Mouse (Mus musculus): ENCODE data around the gene Cct4.

Cct4 gene

DNA sequence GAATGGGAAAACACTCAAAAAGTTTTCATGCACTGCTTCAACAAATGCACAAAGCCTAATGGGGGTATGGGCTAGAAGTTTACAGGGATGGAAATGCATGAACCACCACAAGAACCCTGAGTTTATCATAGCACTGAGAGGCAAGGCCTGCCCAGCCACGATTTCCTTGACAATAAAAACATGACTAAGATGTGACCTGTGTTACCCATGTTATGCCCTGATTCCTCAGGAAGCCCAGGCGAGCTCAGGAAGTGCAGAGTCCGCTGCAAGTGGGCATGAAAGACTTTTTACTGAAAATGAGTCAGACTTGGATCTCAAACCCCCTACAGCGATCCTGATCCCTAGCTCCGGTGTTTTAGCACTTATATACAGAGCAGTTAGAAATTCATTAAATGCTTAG is 56.9 kb downstream of the Cct4 start:
- no peak for DNase-seq (ENCODE audit: low spot score)

- no peak for DNase-seq (ENCODE audit: low spot score)
Measured at GRCm38 (mm10) chr11:23047663-23048582, 57.6 kb downstream of the Cct4 start.

DNA sequence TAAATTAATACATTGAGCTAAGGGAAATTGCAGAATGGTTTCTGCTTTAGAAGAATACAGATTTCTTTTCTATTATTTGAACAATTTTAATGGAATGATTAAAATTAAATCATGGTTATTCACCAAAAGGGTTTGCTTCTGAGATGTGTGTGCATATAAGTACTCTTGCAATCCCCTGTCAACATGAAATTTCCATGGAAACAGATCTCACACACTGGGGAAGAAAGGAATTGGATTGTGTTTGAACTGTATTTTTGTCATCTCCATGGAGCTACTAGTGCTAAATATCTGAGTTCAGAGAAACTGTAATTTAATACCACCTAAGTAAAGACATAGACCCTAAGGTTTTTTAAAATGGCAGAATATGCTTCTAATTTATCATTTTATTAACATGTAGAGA is 59.3 kb downstream of the Cct4 start:
- no peak for DNase-seq (ENCODE audit: low spot score)

DNA sequence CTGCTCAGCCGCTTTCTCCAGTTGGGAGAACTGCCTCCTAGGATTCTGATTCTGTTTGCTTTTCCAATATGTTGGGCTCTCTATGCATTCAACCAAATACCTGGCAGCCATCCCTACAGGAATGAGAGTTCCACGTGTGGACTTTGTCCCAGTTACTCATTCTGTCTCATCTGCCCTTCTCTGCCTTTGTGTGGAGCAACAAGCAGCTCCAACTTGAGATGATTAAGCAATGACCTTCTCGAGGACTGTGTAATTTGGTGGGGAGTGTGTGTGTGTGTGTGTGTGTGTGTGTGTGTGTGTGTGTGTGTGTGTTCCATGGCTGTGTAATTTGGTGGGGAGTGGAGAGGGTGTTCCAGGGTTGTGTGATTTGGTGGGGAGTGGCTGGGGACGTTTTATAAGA is 62.0 kb downstream of the Cct4 start:
- DNase-seq (ENCODE audit: low spot score): no peak

Measured in urinary bladder, postnatal 10 days (tissue).